Mouse (Mus musculus) stomach, embryonic 14.5 days (tissue): ENCODE measurements around the gene Smim8. TPM values are rescaled to one million over a fixed set of nuclear protein-coding genes. Genes with fewer than 3 reads are reported as not detected.
"Not testable (repeated sequence)": the region's sequence is repeated elsewhere in the genome, so short reads cannot be mapped to it uniquely, and the experiment has no call there.

Source experiments
- ATAC-seq: fragments of 200-750 bp; cut with Nextera tagmentation; 2 replicates; pipeline ENCODE4 v1.8.0; 2017; ENCODE audit warnings: low read depth, moderate TSS enrichment; ENCODE audit not compliant: insufficient number of reproducible peaks, insufficient read depth, low FRiP score
- H3K27ac ChIP-seq: fragments of 300-500 bp; sonication (generic); 2 replicates; pipeline ENCODE4 v1.5.1; 2014; ENCODE audit warnings: mild to moderate bottlenecking, low read length, moderate library complexity, mixed read lengths
- H3K27me3 ChIP-seq: fragments of 300-500 bp; sonication (generic); 2 replicates; pipeline ENCODE4 v1.6.1; 2014; ENCODE audit warnings: low read length, control low read depth, mixed read lengths; ENCODE audit not compliant: control insufficient read depth, insufficient read depth
- H3K36me3 ChIP-seq: fragments of 300-500 bp; sonication (generic); 2 replicates; pipeline ENCODE4 v1.6.1; 2014; ENCODE audit warnings: mild to moderate bottlenecking, control low read depth, low read length, moderate library complexity, mixed read lengths; ENCODE audit not compliant: control insufficient read depth, insufficient read depth
- H3K4me1 ChIP-seq: fragments of 300-500 bp; sonication (generic); 2 replicates; pipeline ENCODE4 v1.6.1; 2014; ENCODE audit warnings: low read length, control low read depth, mixed read lengths; ENCODE audit not compliant: control insufficient read depth, insufficient read depth
- H3K4me2 ChIP-seq: fragments of 300-500 bp; sonication (generic); replicated peaks from 2 replicates; pipeline ENCODE4 v1.6.1; 2014; ENCODE audit warnings: low read depth, low read length, control low read depth
- H3K4me3 ChIP-seq: fragments of 300-500 bp; sonication (generic); 2 replicates; pipeline ENCODE4 v1.5.1; 2014; ENCODE audit warnings: low read depth, low read length, control low read depth
- H3K9ac ChIP-seq: fragments of 300-500 bp; sonication (generic); replicated peaks from 2 replicates; pipeline ENCODE4 v1.6.1; 2014; ENCODE audit warnings: low read depth, mild to moderate bottlenecking, control low read depth, low read length, moderate library complexity, mixed read lengths
- H3K9me3 ChIP-seq: fragments of 300-500 bp; sonication (generic); 2 replicates; pipeline ENCODE4 v1.6.1; 2016; ENCODE audit warnings: low read depth, low read length, control low read depth; ENCODE audit not compliant: control insufficient read depth
- WGBS: fragments of 180-500 bp; shearing (Covaris S2); extraction: QIAGEN DNeasy Blood & Tissue Kit; methylation state at CpG from one replicate; pipeline ENCODE4 v1.1.7; 2014; 5-methylcytosine and 5-hydroxymethylcytosine counted together
- polyA plus RNA-seq: library from polyadenylated mRNA; unstranded; fragments of >200 nt; fragmentation: Nextera tagmentation; extraction: Ambion mirVana; gene quantifications from 2 replicates; pipeline ENCODE4 v1.2.1, GENCODE M21; 2014

The Smim8 gene
- polyA plus RNA-seq, 1 experiment from 2014 or later: 53.1 TPM

GRCm38 (mm10) chr4:34785646-34786045, 7.4 kb upstream of the Smim8 start:
- H3K9ac ChIP-seq: no peak overlapping the region
- H3K9me3 ChIP-seq: no peaks in the 10 kb centered on the region
- no peaks in the 10 kb centered on the region for H3K4me1 ChIP-seq
- no peak overlapping the region for H3K4me2 ChIP-seq
- H3K4me3 ChIP-seq: no peak overlapping the region
- 53% methylated on average over 2 of the region's 2 CpGs for WGBS
- no peaks in the 10 kb centered on the region for H3K27me3 ChIP-seq
- no peaks in the 10 kb centered on the region for H3K36me3 ChIP-seq
- H3K27ac ChIP-seq: no peak overlapping the region
- no peak for ATAC-seq

GRCm38 (mm10) chr4:34784865-34785264, 6.6 kb upstream of the Smim8 start:
- Histone ChIP-seq H3K36me3 (no peaks in the 10 kb centered on the region), H3K27ac (no peak overlapping the region), H3K9ac (no peak overlapping the region), H3K9me3 (no peaks in the 10 kb centered on the region), H3K4me1 (no peaks in the 10 kb centered on the region), H3K27me3 (no peaks in the 10 kb centered on the region), H3K4me3 (no peak overlapping the region), H3K4me2 (no peak overlapping the region)
- no peak for ATAC-seq
- 59% methylated on average over 5 of the region's 5 CpGs for WGBS

DNA sequence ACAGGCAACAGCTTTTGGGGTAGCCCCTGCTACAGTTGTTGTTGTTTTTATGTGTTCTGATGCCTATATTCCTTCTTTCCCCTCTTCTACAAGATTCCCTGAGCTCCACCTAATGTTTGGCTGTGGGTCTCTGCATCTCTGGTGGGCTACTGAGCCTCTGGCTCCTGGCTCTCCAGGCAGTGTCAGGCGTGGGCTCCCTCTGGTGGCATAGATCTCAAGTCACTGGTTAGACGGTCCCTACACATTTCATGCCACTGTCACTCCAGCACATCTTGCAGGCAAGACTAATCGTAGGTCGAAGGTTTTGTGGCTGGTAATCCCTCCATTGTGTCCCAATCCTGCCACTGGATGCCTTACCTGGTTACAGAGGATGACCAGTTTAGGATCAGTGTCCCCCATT, 4.5 kb upstream of the Smim8 start:
- no peak overlapping the region for H3K9ac ChIP-seq
- H3K4me1 ChIP-seq: no peaks in the 10 kb centered on the region
- H3K27ac ChIP-seq: no peak overlapping the region
- H3K36me3 ChIP-seq: no peaks in the 10 kb centered on the region
- no peak for ATAC-seq
- no peak overlapping the region for H3K4me3 ChIP-seq
- H3K27me3 ChIP-seq: no peaks in the 10 kb centered on the region
- 37% methylated on average over 4 of the region's 4 CpGs for WGBS
- no peak overlapping the region for H3K4me2 ChIP-seq
- H3K9me3 ChIP-seq: no peaks in the 10 kb centered on the region

- no peak overlapping the region for H3K9ac ChIP-seq
- ATAC-seq: no peak
- WGBS: 13% methylated on average over 8 of the region's 8 CpGs
Measured at GRCm38 (mm10) chr4:34771652-34772371, 6.4 kb downstream of the Smim8 start.

DNA sequence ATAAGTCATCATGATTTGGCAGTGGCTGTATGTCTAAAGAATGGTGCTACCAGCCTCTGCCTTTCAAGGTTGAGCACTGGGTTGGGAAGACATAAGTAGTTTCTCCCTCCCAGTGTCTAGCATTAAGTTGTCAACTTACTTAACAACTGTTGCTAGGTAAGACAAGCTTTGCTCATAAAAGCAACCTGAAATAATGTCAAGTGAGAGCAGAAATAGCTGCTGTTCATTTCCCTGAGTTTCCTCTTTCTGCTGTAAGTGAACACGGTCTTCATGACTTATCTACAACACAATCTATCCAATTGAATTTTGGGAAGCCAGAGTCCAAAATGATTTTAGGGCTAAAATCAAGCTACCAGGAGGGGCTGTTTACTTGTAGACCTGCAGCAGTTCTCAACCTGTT, 22.1 kb downstream of the Smim8 start, which contains the start of gene Gm136:
Gene Gm136, minus strand, starts transcription at position 101 of the 400 bp plus-strand sequence.
- WGBS: 84% methylated on average over 1 of the region's 1 CpGs
- H3K9me3 ChIP-seq: no peaks in the 10 kb centered on the region
- H3K4me2 ChIP-seq: no peak within 1 kb of the TSS
- H3K36me3 ChIP-seq: no peaks in the 10 kb centered on the region
- ATAC-seq: no peak
- H3K4me3 ChIP-seq: no peak within 1 kb of the TSS
- H3K27me3 ChIP-seq: no peaks in the 10 kb centered on the region
- no peak within 1 kb of the TSS for H3K27ac ChIP-seq
- H3K9ac ChIP-seq: no peak within 1 kb of the TSS
- H3K4me1 ChIP-seq: no peaks in the 10 kb centered on the region

More at GRCm38 (mm10) chr4:34771652-34772371, 6.4 kb downstream of the Smim8 start:
- H3K27ac ChIP-seq: no peak overlapping the region
- no peaks in the 10 kb centered on the region for H3K4me1 ChIP-seq
- H3K4me3 ChIP-seq: no peak overlapping the region
- no peak overlapping the region for H3K4me2 ChIP-seq
- no peaks in the 10 kb centered on the region for H3K27me3 ChIP-seq
- H3K36me3 ChIP-seq: no peaks in the 10 kb centered on the region; the same call in 1 of the 2 replicates
- H3K9me3 ChIP-seq: no peaks in the 10 kb centered on the region

GRCm38 (mm10) chr4:34749236-34749635, 29.0 kb downstream of the Smim8 start:
- 38% methylated on average over 6 of the region's 6 CpGs for WGBS
- no peak overlapping the region for H3K27ac ChIP-seq
- H3K27me3 ChIP-seq: no peaks in the 10 kb centered on the region

DNA sequence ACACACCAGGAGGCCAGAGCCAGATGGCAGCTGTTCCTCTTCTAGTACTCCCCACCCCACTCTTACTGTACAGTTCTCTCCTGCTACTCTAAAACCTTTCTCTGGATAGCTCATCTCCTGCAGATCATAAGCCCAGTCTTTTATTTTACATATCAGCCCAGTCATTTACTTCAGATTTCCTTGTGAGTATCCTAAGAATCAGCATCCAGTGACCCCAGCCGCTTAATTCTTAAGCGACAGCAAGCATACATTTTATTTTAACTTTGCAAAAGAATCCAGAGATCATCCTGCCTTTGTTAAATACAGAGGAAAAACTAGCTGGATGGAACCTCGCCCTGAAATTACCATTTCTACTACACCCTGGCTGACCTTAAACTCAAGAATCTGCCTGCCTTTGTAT, 43.8 kb downstream of the Smim8 start:
- Histone ChIP-seq H3K4me2 (no peak overlapping the region), H3K4me3 (no peak overlapping the region), H3K9ac (no peak overlapping the region), H3K9me3 (no peaks in the 10 kb centered on the region), H3K27me3 (no peaks in the 10 kb centered on the region), H3K27ac (no peak overlapping the region), H3K36me3 (no peaks in the 10 kb centered on the region), H3K4me1 (no peaks in the 10 kb centered on the region)
- WGBS: 68% methylated on average over 3 of the region's 3 CpGs
- ATAC-seq: no peak

More at GRCm38 (mm10) chr4:34749236-34749635, 29.0 kb downstream of the Smim8 start:
- no peaks in the 10 kb centered on the region for H3K36me3 ChIP-seq
- H3K9me3 ChIP-seq: no peaks in the 10 kb centered on the region
- no peak overlapping the region for H3K9ac ChIP-seq
- H3K4me2 ChIP-seq: no peak overlapping the region
- no peak for ATAC-seq
- H3K4me3 ChIP-seq: no peak overlapping the region
- H3K4me1 ChIP-seq: no peaks in the 10 kb centered on the region

DNA sequence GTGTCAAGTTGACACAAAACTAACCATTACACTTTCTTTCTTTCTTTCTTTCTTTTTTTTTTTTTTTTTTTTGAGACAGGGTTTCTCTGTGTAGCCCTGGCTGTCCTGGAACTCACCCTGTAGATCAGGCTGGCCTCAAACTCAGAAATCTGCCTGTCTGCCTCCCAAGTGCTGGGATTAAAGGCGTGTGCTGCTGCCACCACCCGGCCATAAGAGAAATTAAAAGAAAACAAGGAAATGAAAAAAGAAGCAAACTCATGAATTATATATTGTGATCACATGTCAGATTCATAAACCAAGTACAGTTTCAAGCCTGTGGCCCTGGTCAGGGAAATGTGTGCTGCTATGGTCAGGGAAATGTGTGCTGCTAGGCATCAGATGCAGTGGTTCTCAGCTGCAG, 44.8 kb downstream of the Smim8 start:
- ATAC-seq: not testable (repeated sequence)
- 29% methylated on average over 2 of the region's 2 CpGs for WGBS

More for the DNA sequence above, 44.8 kb downstream of the Smim8 start:
- H3K27me3 ChIP-seq, H3K4me1 ChIP-seq, H3K36me3 ChIP-seq, H3K4me3 ChIP-seq, H3K27ac ChIP-seq, H3K4me2 ChIP-seq, H3K9ac ChIP-seq, H3K9me3 ChIP-seq: not testable (repeated sequence)
